ENCODE assay signal across 19 mouse cellular contexts in genomic region chr11:86348872-86349271, GRCm38 (mm10). TPM values are rescaled to one million over a fixed set of nuclear protein-coding genes. Genes with fewer than 3 reads are reported as not detected.
DNase-seq lines count a peak whose midpoint lies in the region; TF ChIP-seq lines count a peak whose summit lies in the region.
"Had no signal": no experiment of that assay in that cellular context is flagged by ENCODE, and none has a peak within 500 bp of the region (broad histone marks: within the 10 kb centered on the region; RNA-seq: fewer than 3 reads in every experiment).

No protein-coding gene starts in this region.

- H3K9me3 ChIP-seq in CH12.LX (replicated peaks; ENCODE audit: low read length) (no peaks in the 10 kb centered on the region), MEL (replicated peaks; ENCODE audit: insufficient read depth, low read length) (no peaks in the 10 kb centered on the region)
- H3K9me3 ChIP-seq: embryonic facial prominence, embryonic 10.5 days; embryonic facial prominence, embryonic 12.5 days; forebrain, embryonic 13.5 days; forebrain, embryonic 15.5 days; G1E had no signal

- dilution Hi-C loops in CH12.LX (cut with MboI; ENCODE audit: extremely low pct_ligation_motif_present, extremely low pct_unique_long_range_greater_than_20kb, low sequenced_read_pairs) = no loop called here

- no peaks in the 10 kb centered on the region for H3K27me3 ChIP-seq in kidney, adult 2 months (replicated peaks; ENCODE audit: control insufficient read depth, insufficient read depth, low read length)
- no peaks in the 10 kb centered on the region for H3K27me3 ChIP-seq in CH12.LX (replicated peaks)
- H3K27me3 ChIP-seq in MEL (ENCODE audit: control insufficient read depth in 1 of 2, insufficient read depth in 2 of 2, low read length in 2 of 2) = no peaks in the 10 kb centered on the region
- H3K27me3 ChIP-seq: embryonic facial prominence, embryonic 12.5 days; forebrain, embryonic 13.5 days; forebrain, embryonic 15.5 days had no signal

- TF ChIP-seq RAD21 in CH12.LX (IDR thresholded peaks at IDR 0.05; ENCODE audit: low read depth, low read length) (no peak), MEL (IDR thresholded peaks at IDR 0.05; ENCODE audit: low read depth, low read length) (no peak)

- no peak overlapping the region for H3K4me3 ChIP-seq in kidney, adult 2 months (ENCODE audit: insufficient read depth, low read depth, low read length)
- H3K4me3 ChIP-seq in CH12.LX (replicated peaks in 1 of 3; ENCODE audit: low read depth in 2 of 3, low read length in 2 of 3, poor library complexity in 1 of 3) = no peak overlapping the region
- no peak overlapping the region for H3K4me3 ChIP-seq in MEL (ENCODE audit: control insufficient read depth in 1 of 2, insufficient read depth in 1 of 2, low read depth in 2 of 2, low read length in 2 of 2)
- H3K4me3 ChIP-seq: embryonic facial prominence, embryonic 10.5 days; embryonic facial prominence, embryonic 12.5 days; forebrain, embryonic 13.5 days; forebrain, embryonic 15.5 days had no signal

- TF ChIP-seq EP300 in CH12.LX (IDR thresholded peaks at IDR 0.05; ENCODE audit: low read length) = no peak
- TF ChIP-seq EP300 in MEL (IDR thresholded peaks at IDR 0.05; ENCODE audit: low read depth in 1 of 2, low read length in 2 of 2) = no peak

- no peak for DNase-seq in kidney, adult 2 months
- DNase-seq in kidney, postnatal 4 days = no peak
- DNase-seq in CH12.LX (ENCODE audit: extremely low read depth) (no peak), MEL (ENCODE audit: low read depth, low spot score) (no peak)
- DNase-seq in thymus, postnatal 0 days (ENCODE audit: low spot score) = no peak
- DNase-seq: adrenal gland, adult 8-10 months; adrenal gland, postnatal 14 days; adrenal gland, postnatal 36 days; cerebellum, adult 11-12 months; cerebellum, adult 2 months; cerebellum, adult 9-10 months; cerebellum, postnatal 10 days; cerebellum, postnatal 25 days; forebrain, postnatal 0 days had no signal

- in situ Hi-C loops in CH12.LX (cut with MboI; ENCODE audit: low pct_ligation_motif_present, low pct_unique_long_range_greater_than_20kb, low sequenced_read_pairs) = no loop called here

- TF ChIP-seq CTCF in kidney, adult 2 months (conservative IDR thresholded peaks at IDR 0.05; ENCODE audit: insufficient read depth, insufficient read length, low read depth, low read length) = no peak
- TF ChIP-seq CTCF in CH12.LX (conservative IDR thresholded peaks at IDR 0.05 in 1 of 2, IDR thresholded peaks at IDR 0.05 in 1 of 2; ENCODE audit: low read depth in 2 of 2, low read length in 2 of 2) (no peak), MEL (IDR thresholded peaks at IDR 0.05 in 2 of 3, conservative IDR thresholded peaks at IDR 0.05 in 1 of 3; ENCODE audit: control insufficient read depth in 1 of 3, insufficient read depth in 1 of 3, low read depth in 2 of 3, low read length in 3 of 3, poor library complexity in 1 of 3, severe bottlenecking in 1 of 3) (no peak)

- 0 out of 2 replicates have a peak overlapping the region, but pooled peaks have one; percentile 31 for H3K27ac ChIP-seq in kidney, adult 2 months (ENCODE audit: insufficient read depth, low read depth, low read length)
- H3K27ac ChIP-seq in CH12.LX (ENCODE audit: insufficient read depth, low read depth) (no peak overlapping the region), MEL (ENCODE audit: control insufficient read depth, low read depth, low read length) (no peak overlapping the region)
- H3K27ac ChIP-seq: embryonic facial prominence, embryonic 10.5 days; embryonic facial prominence, embryonic 12.5 days; forebrain, embryonic 13.5 days; forebrain, embryonic 15.5 days had no signal

- H3K79me2 ChIP-seq in CH12.LX (replicated peaks; ENCODE audit: control insufficient read depth, extremely low read depth, insufficient read depth, poor library complexity, severe bottlenecking) (peaks cover 72% of the 10 kb centered on the region), MEL (ENCODE audit: control insufficient read depth, insufficient read depth, low read length, poor library complexity) (peaks cover 51% of the 10 kb centered on the region)

- TF ChIP-seq POLR2A in kidney, adult 2 months (IDR thresholded peaks at IDR 0.05; ENCODE audit: low read depth, low read length) = no peak
- no peak for TF ChIP-seq POLR2A in CH12.LX (IDR thresholded peaks at IDR 0.05; ENCODE audit: low read depth, low read length)
- no peak for TF ChIP-seq POLR2A in MEL (IDR thresholded peaks at IDR 0.05; ENCODE audit: control insufficient read depth in 1 of 2, insufficient read depth in 1 of 2, low read depth in 1 of 2, low read length in 2 of 2, poor library complexity in 1 of 2)

- H3K9ac ChIP-seq in CH12.LX (ENCODE audit: insufficient read depth, low read depth) = no peak overlapping the region; the same call in 1 of the 2 replicates
- H3K9ac ChIP-seq in MEL (ENCODE audit: control insufficient read depth, low read depth, low read length, poor library complexity, severe bottlenecking) = no peak overlapping the region
- H3K9ac ChIP-seq: embryonic facial prominence, embryonic 12.5 days; forebrain, embryonic 13.5 days; forebrain, embryonic 15.5 days; forebrain, postnatal 0 days had no signal

- peaks cover 22% of the 10 kb centered on the region; the same call in 1 of the 2 replicates for H3K4me1 ChIP-seq in kidney, adult 2 months (ENCODE audit: control insufficient read depth, insufficient read depth, low read length)
- H3K4me1 ChIP-seq in CH12.LX (ENCODE audit: control insufficient read depth in 1 of 2, insufficient read depth in 2 of 2) (peaks cover 8 to 93% of the 10 kb centered on the region in 2 experiments), MEL (ENCODE audit: control insufficient read depth in 1 of 2, insufficient read depth in 2 of 2, low read length in 2 of 2) (peaks cover 8 to 45% of the 10 kb centered on the region in 2 experiments)

- H3K36me3 ChIP-seq in kidney, adult 2 months (ENCODE audit: control insufficient read depth, insufficient read depth, low read length) = peaks cover 1% of the 10 kb centered on the region; the same call in 1 of the 2 replicates
- H3K36me3 ChIP-seq in CH12.LX (replicated peaks in 1 of 2; ENCODE audit: control insufficient read depth in 1 of 2, insufficient read depth in 1 of 2, low read length in 1 of 2) = peaks cover 24 to 60% of the 10 kb centered on the region in 2 experiments
- H3K36me3 ChIP-seq in MEL (ENCODE audit: control insufficient read depth in 1 of 2, insufficient read depth in 2 of 2, low read length in 2 of 2) = peaks cover 62 to 72% of the 10 kb centered on the region in 2 experiments

- no peak overlapping the region for H3K4me2 ChIP-seq in CH12.LX (ENCODE audit: insufficient read depth, low read depth, poor library complexity, severe bottlenecking)
- H3K4me2 ChIP-seq: embryonic facial prominence, embryonic 12.5 days; forebrain, embryonic 13.5 days; forebrain, embryonic 15.5 days had no signal

TF ChIP-seq in CH12.LX, 34 proteins besides CTCF, POLR2A, EP300 and RAD21:
- TF ChIP-seq HCFC1 (IDR thresholded peaks at IDR 0.05; ENCODE audit: low read depth, low read length) (no peak), ZNF384 (IDR thresholded peaks at IDR 0.05; ENCODE audit: low read depth, low read length) (peak; percentile 93)

TF ChIP-seq in MEL, 35 proteins besides CTCF, POLR2A, EP300 and RAD21:
- TF ChIP-seq ZKSCAN1 (IDR thresholded peaks at IDR 0.05; ENCODE audit: low read depth, low read length) = 0 out of 2 replicates have a peak, but pooled peaks have one; percentile 29
- TF ChIP-seq TCF12 (IDR thresholded peaks at IDR 0.05; ENCODE audit: low read depth, low read length) = no peak
- peak; percentile 48; the same call in 1 of the 2 replicates for TF ChIP-seq ZNF384 (IDR thresholded peaks at IDR 0.05; ENCODE audit: low read depth, low read length)

RNA-seq across cellular contexts. Expression of gene Med13, which starts 8.5 kb away (rescaled TPM):
- 19.1 and 19.4 TPM in 2 replicates for polyA plus RNA-seq in kidney, adult 2 months (2012; rRNA removed)
- total RNA-seq in CH12.LX (2012; rRNA removed) (33.2 and 37.9 TPM in 2 replicates), CH12.LX (2014; rRNA removed) (40.9 and 47.6 TPM in 2 replicates), MEL (2012; rRNA removed) (26.4 and 34.8 TPM in 2 replicates)
- polyA plus RNA-seq in CH12.LX (2012; ENCODE audit: insufficient read length, low read depth) (31.6 and 41.5 TPM in 2 replicates), MEL (2012; ENCODE audit: insufficient read depth in 1 of 2, insufficient read length in 2 of 2, low read depth in 1 of 2, low replicate concordance in 2 of 2, missing spikeins in 1 of 2) (100 to 1,000 TPM in 1 of 2 experiments, 10 to 100 TPM in 1; 23.3 to 114 TPM)
- polyA plus RNA-seq in thymus, postnatal 0 days (2015; fragmentation: Nextera tagmentation; extraction: Ambion mirVana) = 10.0 and 15.1 TPM in 2 replicates
